Mouse (Mus musculus): ENCODE results near the gene Pparg. TPM values are rescaled to one million over a fixed set of nuclear protein-coding genes. Genes with fewer than 3 reads are reported as not detected.

Gene Pparg
- polyA plus RNA-seq, 1 experiment from 2014 or later: 0.16 TPM

DNA sequence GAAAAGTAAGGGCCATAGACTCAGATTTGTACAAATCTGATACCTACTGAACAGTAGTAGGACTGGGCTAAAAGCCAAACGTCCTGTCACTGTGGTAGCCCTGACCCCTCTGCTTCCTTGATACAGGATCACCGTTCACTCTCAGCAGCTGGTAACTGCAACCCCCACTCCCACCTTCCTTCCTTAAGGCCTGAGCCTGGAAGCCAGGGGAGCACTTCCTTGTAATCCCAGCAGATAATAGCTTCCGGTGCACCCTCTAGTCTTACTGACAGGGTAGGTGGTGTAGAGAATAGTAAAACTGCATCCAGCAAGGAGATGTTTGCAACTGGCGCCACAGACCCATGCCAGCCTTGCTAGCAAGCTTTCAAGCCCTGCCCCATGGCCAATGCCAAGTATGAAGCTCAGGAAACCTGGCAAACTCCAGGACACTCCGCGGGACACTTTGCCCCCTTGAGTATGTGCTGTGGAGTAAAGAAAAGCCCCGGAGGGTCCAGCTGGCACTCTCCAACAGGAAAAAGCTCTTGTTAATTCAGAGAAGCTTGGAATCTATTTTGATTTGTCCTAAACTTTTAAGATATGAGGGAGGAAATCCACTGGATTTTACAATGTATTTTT, 116.4 kb downstream of the Pparg start:
- H3K9me3 ChIP-seq: no peaks in the 10 kb centered on the region
- peaks cover 54% of the 10 kb centered on the region for H3K27me3 ChIP-seq (replicated peaks; ENCODE audit: low read depth, poor library complexity, severe bottlenecking)
- H3K4me1 ChIP-seq: peaks cover 18% of the 10 kb centered on the region
- no peak overlapping the region for H3K27ac ChIP-seq (replicated peaks)
- no peak for DNase-seq (ENCODE audit: low spot score)
- no peaks in the 10 kb centered on the region for H3K36me3 ChIP-seq (replicated peaks)
- no peak overlapping the region for H3K4me3 ChIP-seq
- 49% methylated on average over 7 of the region's 7 CpGs for WGBS

- H3K36me3 ChIP-seq (replicated peaks): no peaks in the 10 kb centered on the region
- peaks cover 72% of the 10 kb centered on the region for H3K27me3 ChIP-seq (replicated peaks; ENCODE audit: low read depth, poor library complexity, severe bottlenecking)
- DNase-seq (ENCODE audit: low spot score): no peak
- peaks cover 18% of the 10 kb centered on the region for H3K4me1 ChIP-seq
- H3K4me3 ChIP-seq: no peak overlapping the region
- no peak overlapping the region for H3K27ac ChIP-seq (replicated peaks)
- no peaks in the 10 kb centered on the region for H3K9me3 ChIP-seq
Measured at GRCm38 (mm10) chr6:115479963-115480321, 119.2 kb downstream of the Pparg start.

DNA sequence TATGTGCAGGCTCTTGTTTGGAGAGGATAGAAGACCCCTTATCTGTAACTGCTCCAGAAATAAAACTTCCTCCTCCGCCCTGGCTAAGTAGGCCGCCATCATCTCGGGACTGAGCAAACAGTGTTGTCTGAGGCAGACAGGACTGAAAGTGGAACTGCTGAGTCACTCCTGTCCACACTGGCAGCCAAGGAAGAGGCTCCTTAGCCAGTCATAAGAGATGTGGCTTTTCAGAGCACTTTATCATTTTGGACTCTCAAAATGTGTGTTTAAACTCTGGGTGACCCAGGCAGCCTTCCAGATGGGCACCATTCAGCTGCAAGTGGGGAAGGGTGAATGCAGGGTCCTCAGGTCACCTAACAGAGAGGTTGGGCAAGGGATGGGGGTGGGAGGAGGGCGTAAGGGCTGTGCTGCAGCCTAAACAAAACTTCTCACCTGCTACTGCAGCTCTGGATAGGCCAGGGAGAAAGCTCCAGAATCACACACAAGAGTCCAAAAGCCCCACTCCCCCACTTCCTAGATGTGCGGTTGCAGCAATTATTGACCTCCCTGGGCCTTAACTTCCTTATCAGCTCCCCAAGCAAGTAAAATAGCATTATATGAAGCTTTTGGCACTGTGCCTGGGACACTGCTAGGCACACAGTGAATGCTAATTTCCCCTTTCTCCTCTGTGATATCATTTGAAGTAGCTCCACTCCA, 119.7 kb downstream of the Pparg start:
- Histone ChIP-seq H3K36me3 (replicated peaks) (no peaks in the 10 kb centered on the region), H3K27me3 (replicated peaks; ENCODE audit: low read depth, poor library complexity, severe bottlenecking) (peaks cover 78% of the 10 kb centered on the region), H3K4me1 (peaks cover 18% of the 10 kb centered on the region), H3K27ac (replicated peaks) (no peak overlapping the region), H3K4me3 (no peak overlapping the region), H3K9me3 (no peaks in the 10 kb centered on the region)
- 41% methylated on average over 5 of the region's 5 CpGs for WGBS
- no peak for DNase-seq (ENCODE audit: low spot score)

- H3K27ac ChIP-seq (replicated peaks): no peak overlapping the region
- H3K4me3 ChIP-seq: no peak overlapping the region
- no peaks in the 10 kb centered on the region for H3K36me3 ChIP-seq (replicated peaks)
- H3K9me3 ChIP-seq: no peaks in the 10 kb centered on the region
- WGBS: 1% methylated on average over 1 of the region's 1 CpGs
- H3K27me3 ChIP-seq (replicated peaks; ENCODE audit: low read depth, poor library complexity, severe bottlenecking): peaks cover 83% of the 10 kb centered on the region
- no peak for DNase-seq (ENCODE audit: low spot score)
- peaks cover 18% of the 10 kb centered on the region for H3K4me1 ChIP-seq
Measured at GRCm38 (mm10) chr6:115481018-115481354, 120.2 kb downstream of the Pparg start.

DNA sequence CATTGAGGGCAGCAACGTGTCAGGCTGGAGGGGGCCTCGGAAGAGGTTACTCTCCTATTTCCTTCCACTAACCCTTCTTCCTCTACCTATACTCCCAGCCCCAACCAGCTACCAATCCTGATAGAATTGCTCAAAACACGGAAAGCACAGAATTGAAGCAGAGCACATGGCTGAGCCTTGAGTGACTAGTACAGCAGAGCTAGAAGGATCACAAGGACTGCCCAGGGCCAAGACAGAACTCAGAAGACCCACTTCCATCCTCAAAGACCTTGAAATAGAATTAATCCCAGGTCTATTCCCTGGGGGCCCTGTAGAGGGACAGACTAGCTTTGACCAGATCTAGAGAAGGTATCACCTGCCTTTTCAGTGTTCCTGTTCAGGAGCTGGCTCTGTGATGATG, 120.9 kb downstream of the Pparg start:
- Histone ChIP-seq H3K9me3 (no peaks in the 10 kb centered on the region), H3K27me3 (replicated peaks; ENCODE audit: low read depth, poor library complexity, severe bottlenecking) (peaks cover 81% of the 10 kb centered on the region), H3K4me3 (no peak overlapping the region), H3K4me1 (peaks cover 18% of the 10 kb centered on the region), H3K27ac (replicated peaks) (no peak overlapping the region), H3K36me3 (replicated peaks) (no peaks in the 10 kb centered on the region)
- 34% methylated on average over 3 of the region's 3 CpGs for WGBS
- no peak for DNase-seq (ENCODE audit: low spot score)

DNA sequence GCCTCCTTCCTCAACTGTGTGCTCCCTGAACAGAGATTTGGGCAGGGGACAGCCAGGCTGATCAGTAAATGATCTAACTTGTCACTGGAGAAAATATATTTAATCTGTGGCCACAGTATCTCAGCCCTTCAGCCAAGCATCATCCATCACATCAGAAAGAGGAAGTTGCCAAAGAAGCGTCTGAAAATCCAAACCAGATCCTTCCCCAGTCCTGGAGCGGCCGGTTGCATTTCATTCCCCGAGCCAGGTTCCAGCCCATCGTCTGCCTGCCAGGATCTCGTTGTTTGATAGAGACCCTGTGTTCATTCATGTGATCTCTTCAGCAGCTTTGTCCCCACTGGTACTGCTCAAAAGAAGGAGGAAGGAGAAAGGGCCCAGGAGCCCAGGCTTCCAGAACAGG, 124.9 kb downstream of the Pparg start:
- no peak for DNase-seq (ENCODE audit: low spot score)
- 80% methylated on average over 6 of the region's 6 CpGs for WGBS
- H3K27me3 ChIP-seq (replicated peaks; ENCODE audit: low read depth, poor library complexity, severe bottlenecking): peaks cover 51% of the 10 kb centered on the region

GRCm38 (mm10) chr6:115489831-115490230, 129.1 kb downstream of the Pparg start:
- no peak overlapping the region for H3K27ac ChIP-seq (replicated peaks)
- no peaks in the 10 kb centered on the region for H3K36me3 ChIP-seq (replicated peaks)
- DNase-seq (ENCODE audit: low spot score): no peak
- WGBS: 71% methylated on average over 9 of the region's 9 CpGs
- H3K9me3 ChIP-seq: no peaks in the 10 kb centered on the region
- no peak overlapping the region for H3K4me3 ChIP-seq
- no peaks in the 10 kb centered on the region for H3K4me1 ChIP-seq
- H3K27me3 ChIP-seq (replicated peaks; ENCODE audit: low read depth, poor library complexity, severe bottlenecking): peaks cover 12% of the 10 kb centered on the region

More for the DNA sequence above, 124.9 kb downstream of the Pparg start:
- Histone ChIP-seq H3K27ac (replicated peaks) (no peak overlapping the region), H3K9me3 (no peaks in the 10 kb centered on the region), H3K4me1 (peaks cover 5% of the 10 kb centered on the region), H3K4me3 (no peak overlapping the region), H3K36me3 (replicated peaks) (no peaks in the 10 kb centered on the region)

DNA sequence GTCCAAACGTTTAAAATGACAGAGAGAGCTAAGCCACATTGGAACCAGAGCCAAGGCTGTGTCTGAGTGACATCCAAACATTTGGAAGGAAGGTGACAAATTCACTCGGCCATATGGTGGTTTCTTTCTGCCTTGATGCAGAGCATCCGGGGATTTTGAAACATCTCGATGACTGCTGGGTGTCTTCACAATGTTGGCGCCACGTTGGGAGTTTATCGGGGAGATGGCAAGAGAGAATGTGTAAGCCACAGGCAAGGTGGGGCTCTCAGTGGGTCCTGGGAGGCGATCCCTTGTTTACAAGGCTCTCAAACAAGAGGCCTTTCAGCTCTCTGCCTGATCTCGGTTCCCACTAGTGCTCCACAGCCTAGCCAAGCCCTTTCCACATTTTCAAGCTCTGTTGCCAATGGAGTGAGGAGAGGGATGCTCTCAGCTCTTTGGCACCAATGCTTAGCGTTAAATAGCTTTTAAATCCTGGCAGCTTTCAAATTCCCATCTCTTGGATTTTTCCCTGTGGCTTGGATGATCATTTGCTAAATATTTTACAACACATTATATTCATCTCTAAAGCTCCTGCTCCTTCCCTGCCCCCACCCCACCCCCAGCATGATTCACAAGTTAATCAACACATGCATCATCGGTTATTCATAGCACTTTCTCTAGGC, 132.3 kb downstream of the Pparg start:
- H3K36me3 ChIP-seq (replicated peaks): no peaks in the 10 kb centered on the region

GRCm38 (mm10) chr6:115493824-115494223, 133.1 kb downstream of the Pparg start:
- Histone ChIP-seq H3K9me3 (no peaks in the 10 kb centered on the region), H3K4me3 (no peak overlapping the region), H3K36me3 (replicated peaks) (no peaks in the 10 kb centered on the region), H3K27me3 (replicated peaks; ENCODE audit: low read depth, poor library complexity, severe bottlenecking) (no peaks in the 10 kb centered on the region), H3K4me1 (no peaks in the 10 kb centered on the region), H3K27ac (replicated peaks) (no peak overlapping the region)
- DNase-seq (ENCODE audit: low spot score): no peak

More for the DNA sequence above, 132.3 kb downstream of the Pparg start:
- H3K4me1 ChIP-seq: no peaks in the 10 kb centered on the region
- no peaks in the 10 kb centered on the region for H3K27me3 ChIP-seq (replicated peaks; ENCODE audit: low read depth, poor library complexity, severe bottlenecking)
- no peak overlapping the region for H3K27ac ChIP-seq (replicated peaks)
- no peaks in the 10 kb centered on the region for H3K9me3 ChIP-seq
- 77% methylated on average over 11 of the region's 11 CpGs for WGBS
- DNase-seq (ENCODE audit: low spot score): no peak
- H3K4me3 ChIP-seq: no peak overlapping the region

- H3K27me3 ChIP-seq (replicated peaks; ENCODE audit: low read depth, poor library complexity, severe bottlenecking): no peaks in the 10 kb centered on the region
- H3K27ac ChIP-seq (replicated peaks): no peak overlapping the region; the same call in 1 of the 2 replicates
- 75% methylated on average over 14 of the region's 14 CpGs for WGBS
- H3K9me3 ChIP-seq: no peaks in the 10 kb centered on the region
- no peak for DNase-seq (ENCODE audit: low spot score)
- H3K36me3 ChIP-seq (replicated peaks): no peaks in the 10 kb centered on the region
- H3K4me3 ChIP-seq: no peak overlapping the region
- peaks cover 13% of the 10 kb centered on the region for H3K4me1 ChIP-seq
Measured at GRCm38 (mm10) chr6:115499540-115499939, 138.8 kb downstream of the Pparg start.

DNA sequence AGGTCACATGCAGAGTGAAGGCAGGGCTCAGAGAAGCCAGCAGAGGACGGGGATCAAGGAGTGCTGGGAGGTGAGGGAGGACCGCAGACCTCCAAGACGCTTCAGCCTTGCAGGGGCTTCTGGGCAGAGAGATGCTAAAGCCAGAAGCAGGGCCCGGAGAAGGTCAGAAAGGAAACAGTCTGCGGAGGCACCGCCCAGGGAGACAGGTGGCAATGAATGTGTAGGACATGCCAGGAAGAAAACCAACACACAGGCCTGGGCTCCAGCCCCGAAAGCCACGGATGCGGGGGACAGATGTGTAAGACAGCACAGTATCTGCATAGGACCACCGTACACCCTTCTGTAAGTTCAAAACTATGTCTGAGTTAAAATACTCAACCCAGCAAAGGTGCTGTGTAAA, 139.5 kb downstream of the Pparg start:
- H3K27me3 ChIP-seq (replicated peaks; ENCODE audit: low read depth, poor library complexity, severe bottlenecking): no peaks in the 10 kb centered on the region
- no peak for DNase-seq (ENCODE audit: low spot score)
- H3K4me3 ChIP-seq: no peak overlapping the region
- no peaks in the 10 kb centered on the region for H3K9me3 ChIP-seq
- H3K36me3 ChIP-seq (replicated peaks): no peaks in the 10 kb centered on the region
- WGBS: 86% methylated on average over 10 of the region's 10 CpGs
- H3K4me1 ChIP-seq: peaks cover 13% of the 10 kb centered on the region
- no peak overlapping the region for H3K27ac ChIP-seq (replicated peaks)

- no peaks in the 10 kb centered on the region for H3K36me3 ChIP-seq (replicated peaks)
- no peaks in the 10 kb centered on the region for H3K27me3 ChIP-seq (replicated peaks; ENCODE audit: low read depth, poor library complexity, severe bottlenecking)
- no peaks in the 10 kb centered on the region for H3K9me3 ChIP-seq
- 55% methylated on average over 3 of the region's 3 CpGs for WGBS
- H3K27ac ChIP-seq (replicated peaks): no peak overlapping the region
- no peak overlapping the region for H3K4me3 ChIP-seq
- H3K4me1 ChIP-seq: peaks cover 13% of the 10 kb centered on the region
- no peak for DNase-seq (ENCODE audit: low spot score)
Measured at GRCm38 (mm10) chr6:115501131-115501530, 140.4 kb downstream of the Pparg start.

DNA sequence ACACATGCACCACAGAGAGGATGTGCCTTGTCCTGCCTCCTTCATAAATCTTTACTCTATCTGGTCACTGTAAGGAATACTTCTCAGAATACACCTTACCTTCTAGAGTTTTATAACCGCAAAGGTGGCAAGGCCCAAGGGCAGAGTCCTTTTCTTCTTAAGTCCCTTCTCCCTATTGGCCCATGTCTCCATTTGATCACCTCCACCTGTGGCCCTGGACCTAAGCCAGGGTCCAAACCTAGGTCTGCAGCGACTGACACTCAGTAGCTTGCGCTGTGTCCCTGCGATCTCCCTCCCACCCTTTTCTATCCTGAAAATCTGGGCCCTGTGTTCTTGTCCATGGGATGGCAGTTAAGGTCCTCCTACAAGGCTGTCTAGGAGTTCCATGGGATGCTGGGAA, 142.3 kb downstream of the Pparg start:
- WGBS: 97% methylated on average over 4 of the region's 4 CpGs
- no peaks in the 10 kb centered on the region for H3K9me3 ChIP-seq

More for the DNA sequence above, 142.3 kb downstream of the Pparg start:
- H3K4me3 ChIP-seq: no peak overlapping the region
- no peak for DNase-seq (ENCODE audit: low spot score)
- H3K36me3 ChIP-seq (replicated peaks): no peaks in the 10 kb centered on the region
- H3K27ac ChIP-seq (replicated peaks): no peak overlapping the region
- H3K27me3 ChIP-seq (replicated peaks; ENCODE audit: low read depth, poor library complexity, severe bottlenecking): no peaks in the 10 kb centered on the region
- peaks cover 13% of the 10 kb centered on the region for H3K4me1 ChIP-seq
